Mouse (Mus musculus) brain, embryonic 14.5 days (tissue): ENCODE data around the gene Frmd4b. TPM values are rescaled to one million over a fixed set of nuclear protein-coding genes. Genes with fewer than 3 reads are reported as not detected.

Experiments
- DNase-seq: peaks from one replicate; pipeline ENCODE4 v3.0.0-alpha.2; 2011; ENCODE audit warnings: low read depth
- CTCF ChIP-seq: fragments of 200-500 bp; IDR thresholded peaks from 2 replicates; pipeline ENCODE4 v1.5.1; 2012; ENCODE audit warnings: inconsistent platforms, mild to moderate bottlenecking, moderate library complexity, borderline replicate concordance; ENCODE audit not compliant: insufficient read depth, insufficient read length; ENCODE audit errors: extremely low read depth
- POLR2A ChIP-seq: fragments of 200-500 bp; IDR thresholded peaks from 2 replicates; pipeline ENCODE4 v1.6.1; 2012; ENCODE audit warnings: mild to moderate bottlenecking, inconsistent platforms, borderline replicate concordance; ENCODE audit not compliant: poor library complexity, insufficient read depth, insufficient read length, severe bottlenecking; ENCODE audit errors: extremely low read depth
- polyA plus RNA-seq: library from polyadenylated mRNA; depleted of rRNA; stranded (reverse); fragments of >200 nt; gene quantifications from 2 replicates; pipeline ENCODE4 v1.2.3, GENCODE M21; 2012

Frmd4b gene
- polyA plus RNA-seq, 1 experiment: 32.7 TPM

GRCm38 (mm10) chr6:97355141-97355540 lies 262.2 kb downstream of the Frmd4b start:
- DNase-seq: peak; percentile 43
- TF ChIP-seq POLR2A (no peak), CTCF (no peak)

- DNase-seq: peak; percentile 78
- TF ChIP-seq POLR2A (no peak), CTCF (no peak)
Measured at GRCm38 (mm10) chr6:97353933-97354332, 263.4 kb downstream of the Frmd4b start.

GRCm38 (mm10) chr6:97353371-97353770 lies 264.0 kb downstream of the Frmd4b start:
- no peak for DNase-seq
- TF ChIP-seq POLR2A (no peak), CTCF (no peak)

- no peak for TF ChIP-seq POLR2A
- no peak for TF ChIP-seq CTCF
- peak; percentile 75 for DNase-seq
Measured at GRCm38 (mm10) chr6:97352505-97353154, 264.7 kb downstream of the Frmd4b start.

- DNase-seq: peak; percentile 47
- no peak for TF ChIP-seq POLR2A
- no peak for TF ChIP-seq CTCF
Measured at GRCm38 (mm10) chr6:97349355-97350138, 267.8 kb downstream of the Frmd4b start.

GRCm38 (mm10) chr6:97346932-97347331 lies 270.4 kb downstream of the Frmd4b start:
- TF ChIP-seq CTCF: no peak
- no peak for TF ChIP-seq POLR2A
- DNase-seq: no peak

GRCm38 (mm10) chr6:97346527-97346926 lies 270.8 kb downstream of the Frmd4b start:
- TF ChIP-seq CTCF: no peak
- no peak for TF ChIP-seq POLR2A
- peak; percentile 24 for DNase-seq

GRCm38 (mm10) chr6:97345921-97346320 lies 271.4 kb downstream of the Frmd4b start:
- DNase-seq: no peak
- TF ChIP-seq POLR2A (no peak), CTCF (no peak)

GRCm38 (mm10) chr6:97342185-97342584 lies 275.2 kb downstream of the Frmd4b start:
- TF ChIP-seq POLR2A: no peak
- TF ChIP-seq CTCF: no peak
- no peak for DNase-seq

- no peak for TF ChIP-seq CTCF
- no peak for TF ChIP-seq POLR2A
- DNase-seq: no peak
Measured at GRCm38 (mm10) chr6:97341628-97342027, 275.7 kb downstream of the Frmd4b start.

- TF ChIP-seq CTCF (no peak), POLR2A (no peak)
- DNase-seq: no peak
Measured at GRCm38 (mm10) chr6:97341148-97341547, 276.2 kb downstream of the Frmd4b start.

- DNase-seq: peak; percentile 92
- TF ChIP-seq CTCF (no peak), POLR2A (no peak)
Measured at GRCm38 (mm10) chr6:97340211-97340791, 277.0 kb downstream of the Frmd4b start.

GRCm38 (mm10) chr6:97339271-97339681 lies 278.1 kb downstream of the Frmd4b start:
- DNase-seq: peak; percentile 78
- TF ChIP-seq POLR2A: no peak

- TF ChIP-seq CTCF: no peak
- no peak for TF ChIP-seq POLR2A
Measured at GRCm38 (mm10) chr6:97338843-97339242, 278.5 kb downstream of the Frmd4b start.

GRCm38 (mm10) chr6:97333323-97333722 lies 284.0 kb downstream of the Frmd4b start:
- peak; percentile 67 for DNase-seq
- TF ChIP-seq POLR2A: no peak
- no peak for TF ChIP-seq CTCF

More at GRCm38 (mm10) chr6:97338843-97339242, 278.5 kb downstream of the Frmd4b start:
- no peak for DNase-seq
